Mouse (Mus musculus) ES-E14 (cell line): ENCODE measurements around the gene Zscan2. TPM values are rescaled to one million over a fixed set of nuclear protein-coding genes. Genes with fewer than 3 reads are reported as not detected.

Experiments used
- DNase-seq: peaks from one replicate; pipeline ENCODE4 v3.0.0-alpha.2; 2013; ENCODE audit warnings: low read depth, low spot score
- H3K27ac ChIP-seq: 2 replicates; pipeline ENCODE4 v1.5.1; 2012; ENCODE audit warnings: low read depth, mild to moderate bottlenecking, low read length, moderate library complexity, mixed read lengths; ENCODE audit not compliant: poor library complexity, insufficient read depth, severe bottlenecking
- H3K36me3 ChIP-seq: 2 replicates; pipeline ENCODE4 v1.6.1; 2012; ENCODE audit warnings: mild to moderate bottlenecking, low read length, moderate library complexity, mixed read lengths; ENCODE audit not compliant: control insufficient read depth, poor library complexity, insufficient read depth, severe bottlenecking
- H3K4me1 ChIP-seq, 2 experiments: fragments of 150-350 bp in 1 of 2; sonication (generic) in 1 of 2; 2 replicates each; pipeline ENCODE4 v1.6.1; 2012; ENCODE audit warnings: low read length in 2 of 2, mild to moderate bottlenecking in 1 of 2, mixed read lengths in 1 of 2; ENCODE audit not compliant: control insufficient read depth in 2 of 2, insufficient read depth in 2 of 2, poor library complexity in 1 of 2
- H3K4me3 ChIP-seq, 2 experiments: fragments of 150-350 bp in 1 of 2; sonication (generic) in 1 of 2; 2 replicates each; pipeline ENCODE4 v1.5.1; 2012; ENCODE audit warnings: low read length in 2 of 2, low read depth in 1 of 2, mild to moderate bottlenecking in 1 of 2, mixed read lengths in 1 of 2; ENCODE audit not compliant: insufficient read depth in 1 of 2, poor library complexity in 1 of 2, severe bottlenecking in 1 of 2
- H3K9ac ChIP-seq: 2 replicates; pipeline ENCODE4 v1.6.1; 2012; ENCODE audit warnings: low read depth, mild to moderate bottlenecking, low read length, mixed read lengths; ENCODE audit not compliant: poor library complexity, insufficient read depth, severe bottlenecking
- H3K9me3 ChIP-seq: fragments of 150-350 bp; sonication (generic); 2 replicates; pipeline ENCODE4 v1.6.1; 2012; ENCODE audit warnings: low read depth, mild to moderate bottlenecking, low read length; ENCODE audit not compliant: control insufficient read depth, insufficient read depth
- CHD2 ChIP-seq: IDR thresholded peaks from 2 replicates; pipeline ENCODE4 v1.6.1; 2014; ENCODE audit warnings: mild to moderate bottlenecking, low read depth, low read length, inconsistent platforms
- HCFC1 ChIP-seq: IDR thresholded peaks from 2 replicates; pipeline ENCODE4 v1.6.1; 2012; ENCODE audit warnings: low read length, inconsistent platforms, borderline replicate concordance; ENCODE audit not compliant: insufficient read depth
- MAFK ChIP-seq: IDR thresholded peaks from 2 replicates; pipeline ENCODE4 v1.6.1; 2014; ENCODE audit warnings: mild to moderate bottlenecking, low read depth, low read length, inconsistent platforms; ENCODE audit not compliant: insufficient read depth
- ZC3H11A ChIP-seq: IDR thresholded peaks from 2 replicates; pipeline ENCODE4 v1.6.1; 2012; ENCODE audit warnings: low read depth, mild to moderate bottlenecking, inconsistent platforms, low read length, borderline replicate concordance
- ZNF384 ChIP-seq: IDR thresholded peaks from 2 replicates; pipeline ENCODE4 v1.6.1; 2012; ENCODE audit warnings: low read depth, low read length, inconsistent platforms
- in situ Hi-C, 2 experiments: fragments of 600-800 bp; cut with MboI; formaldehyde crosslinking; loops; one replicate each; pipeline ENCODE4 v1.15.1; 2025; ENCODE audit warnings: low sequenced_read_pairs in 2 of 2, inconsistent platforms in 1 of 2; ENCODE audit not compliant: unreplicated experiment in 2 of 2
- total RNA-seq: library from RNA; depleted of rRNA; stranded (reverse); fragments of 300-350 nt; gene quantifications from 2 replicates; pipeline ENCODE4 v1.2.3, GENCODE M21; 2012

Zscan2 gene
- total RNA-seq, 1 experiment: 2.4 TPM

DNA sequence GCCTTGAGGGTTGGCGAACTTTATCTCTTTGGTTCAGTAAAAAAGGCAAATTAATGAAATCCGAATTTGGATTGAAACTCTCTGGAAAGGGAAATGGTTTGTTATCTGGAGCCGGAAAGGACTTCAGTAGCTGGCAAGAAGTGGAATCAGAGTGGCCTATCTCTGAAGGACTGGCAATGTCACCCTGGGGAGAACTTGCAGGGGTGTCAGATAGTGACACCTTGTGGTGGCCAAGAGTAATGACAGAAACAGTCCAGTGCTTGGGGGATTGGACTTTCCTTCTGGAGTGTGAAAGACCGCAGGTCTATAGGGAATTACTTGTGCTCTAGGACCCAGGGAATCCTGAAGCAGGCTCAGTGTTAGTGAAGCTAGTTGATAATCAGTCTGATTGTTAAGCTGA lies 11.0 kb upstream of the Zscan2 start:
- Histone ChIP-seq H3K4me3 (no peak overlapping the region), H3K9ac (no peak overlapping the region), H3K9me3 (no peaks in the 10 kb centered on the region), H3K4me1 (peaks cover 2% of the 10 kb centered on the region in 2 experiments; a peak in 2 of 4 replicates), H3K36me3 (no peaks in the 10 kb centered on the region), H3K27ac (no peak overlapping the region)
- TF ChIP-seq ZNF384: no peak
- no peak for TF ChIP-seq MAFK
- TF ChIP-seq ZC3H11A: peak; percentile 89
- DNase-seq: no peak
- in situ Hi-C loops: loop anchor here (10.0 kb wide), 1 partner anchor 115 kb away; no protein-coding TSS in a partner anchor

DNA sequence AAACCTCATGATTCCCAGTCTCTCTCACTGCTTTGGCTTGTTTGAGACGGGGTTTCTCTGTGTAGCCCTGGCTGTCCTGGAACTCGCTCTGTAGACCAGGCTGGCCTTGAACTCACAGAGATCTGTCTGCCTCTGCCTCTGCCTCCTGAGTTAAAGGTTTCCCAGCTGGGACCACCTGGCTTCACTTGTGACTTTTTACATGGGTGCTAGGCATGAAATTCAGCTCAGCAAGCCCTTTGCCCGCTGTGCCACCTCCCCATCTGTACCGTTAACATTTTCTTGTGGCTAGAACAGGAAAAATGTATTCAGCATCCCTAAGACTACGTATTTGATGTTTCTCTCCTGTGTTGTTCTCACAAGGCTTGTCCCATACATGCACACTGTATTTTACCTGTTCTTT lies 10.2 kb upstream of the Zscan2 start:
- TF ChIP-seq MAFK (no peak), CHD2 (no peak), ZC3H11A (no peak), HCFC1 (no peak), ZNF384 (no peak)
- H3K9me3 ChIP-seq: no peaks in the 10 kb centered on the region
- no peak for DNase-seq
- H3K4me1 ChIP-seq: peaks cover 2% of the 10 kb centered on the region in 2 experiments; a peak in 2 of 4 replicates
- no peak overlapping the region for H3K9ac ChIP-seq
- in situ Hi-C loops: loop anchor here in 1 of 2 experiments (10.0 kb wide), 1 partner anchor 116 kb away; no protein-coding TSS in a partner anchor
- H3K27ac ChIP-seq: no peak overlapping the region
- no peak overlapping the region for H3K4me3 ChIP-seq
- H3K36me3 ChIP-seq: no peaks in the 10 kb centered on the region

DNA sequence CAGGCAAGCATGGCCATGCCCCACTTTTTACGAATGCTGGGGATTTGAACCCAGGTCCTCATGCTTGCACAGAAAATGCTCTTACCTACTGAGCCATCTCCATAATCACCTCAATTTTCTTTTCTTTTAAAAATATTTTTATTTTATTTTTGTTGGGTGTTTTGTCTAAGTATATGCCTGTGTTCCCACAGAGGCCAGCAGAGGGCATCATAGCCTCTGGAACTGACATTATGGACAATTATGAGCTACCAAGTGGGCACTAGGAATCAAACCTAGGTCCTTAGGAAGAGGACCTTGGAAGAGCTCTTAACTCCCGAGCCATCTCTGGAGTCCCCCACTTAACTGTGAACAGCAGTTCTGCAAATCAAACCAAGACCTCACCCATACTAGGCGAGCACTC lies 7.5 kb upstream of the Zscan2 start:
- TF ChIP-seq MAFK: no peak
- TF ChIP-seq CHD2: no peak
- no peak for TF ChIP-seq ZC3H11A
- TF ChIP-seq HCFC1: no peak
- TF ChIP-seq ZNF384: no peak
- in situ Hi-C loops: loop anchor here in 1 of 2 experiments (10.0 kb wide), 1 partner anchor 118 kb away; no protein-coding TSS in a partner anchor
- DNase-seq: no peak
- no peak overlapping the region for H3K27ac ChIP-seq
- no peaks in the 10 kb centered on the region for H3K4me1 ChIP-seq
- H3K9ac ChIP-seq: no peak overlapping the region
- H3K36me3 ChIP-seq: no peaks in the 10 kb centered on the region
- no peaks in the 10 kb centered on the region for H3K9me3 ChIP-seq
- H3K4me3 ChIP-seq: no peak overlapping the region

DNA sequence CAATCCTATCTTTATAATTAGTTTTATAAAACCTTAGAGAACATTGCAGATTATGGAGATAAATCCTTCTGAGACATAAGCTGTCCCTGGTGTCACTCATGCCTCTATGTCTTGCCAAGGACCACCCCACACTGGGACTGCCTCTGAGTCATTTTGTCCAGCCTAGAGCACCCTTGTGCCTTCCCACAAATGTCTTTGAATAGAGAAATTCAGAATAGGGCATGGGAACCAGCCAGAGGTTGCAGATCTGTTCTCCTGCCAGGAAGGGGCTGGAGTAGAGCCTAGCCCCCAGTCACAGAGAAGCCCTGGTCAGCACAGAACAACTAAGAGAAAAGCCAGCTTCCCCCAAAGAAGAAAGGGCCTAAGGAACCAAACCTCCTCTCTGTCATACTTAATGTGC lies 5.4 kb upstream of the Zscan2 start:
- no peak overlapping the region for H3K27ac ChIP-seq
- in situ Hi-C loops: loop anchor here in 1 of 2 experiments (10.0 kb wide), 1 partner anchor 121 kb away; no protein-coding TSS in a partner anchor
- H3K9me3 ChIP-seq: no peaks in the 10 kb centered on the region
- H3K4me3 ChIP-seq: no peak overlapping the region
- H3K36me3 ChIP-seq: no peaks in the 10 kb centered on the region
- DNase-seq: no peak
- H3K9ac ChIP-seq: no peak overlapping the region
- peaks cover 0 to 2% of the 10 kb centered on the region in 2 experiments; a peak in 1 of 4 replicates for H3K4me1 ChIP-seq
- no peak for TF ChIP-seq ZNF384
- no peak for TF ChIP-seq HCFC1
- TF ChIP-seq ZC3H11A: no peak
- no peak for TF ChIP-seq CHD2
- TF ChIP-seq MAFK: no peak
